Mouse (Mus musculus) naive thymus-derived CD4-positive, alpha-beta T cell, adult 2 months (primary cell): ENCODE results near the gene Tnfsf18.

Source experiments
- DNase-seq: peaks from one replicate; pipeline ENCODE4 v3.0.0-alpha.2; 2011; ENCODE audit warnings: low read depth

Gene Tnfsf18

DNA sequence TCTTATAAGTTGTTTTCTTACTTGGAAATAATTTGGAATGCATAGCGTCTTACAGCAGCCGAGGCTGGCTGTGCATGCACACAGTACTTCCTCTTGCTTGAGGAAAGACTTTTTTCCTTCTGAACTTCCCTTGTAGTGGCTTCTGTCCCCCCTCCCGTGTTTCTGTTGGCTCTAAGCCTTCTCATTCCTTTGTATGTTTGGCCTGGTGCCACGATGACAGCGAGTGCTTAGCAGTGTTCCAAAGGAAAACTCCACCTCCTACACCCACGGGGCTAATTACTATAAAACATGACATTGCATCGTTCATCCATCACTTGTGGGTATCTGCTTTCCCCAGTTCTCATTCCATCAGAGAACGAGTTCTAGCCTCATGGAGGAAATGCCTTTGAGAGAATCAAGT, at the start of gene Tnfsf18:
Tnfsf18 (plus strand) TSS at position 313 of the 400 bp plus-strand sequence.
- DNase-seq = no peak

DNA sequence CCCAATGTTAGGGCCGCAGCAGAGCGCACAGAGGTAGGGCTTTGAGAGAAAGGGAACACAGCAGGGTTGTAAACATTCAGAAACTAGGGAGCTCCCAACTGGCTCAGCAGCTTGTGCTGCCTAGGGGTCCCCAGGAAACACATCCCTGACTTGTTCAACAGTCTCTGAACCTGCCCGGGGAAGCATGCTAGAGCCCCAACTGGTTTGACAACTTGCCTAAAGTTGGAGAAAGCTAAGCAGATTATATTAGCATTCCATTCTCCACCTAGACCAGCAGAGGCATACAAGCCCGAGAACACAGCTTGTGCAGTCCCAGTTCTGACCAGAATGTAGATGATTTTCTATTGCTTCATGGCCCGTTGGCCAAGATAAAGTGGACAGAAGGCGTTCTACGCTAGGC, 49.6 kb upstream of the Tnfsf18 start:
- DNase-seq = no peak

DNA sequence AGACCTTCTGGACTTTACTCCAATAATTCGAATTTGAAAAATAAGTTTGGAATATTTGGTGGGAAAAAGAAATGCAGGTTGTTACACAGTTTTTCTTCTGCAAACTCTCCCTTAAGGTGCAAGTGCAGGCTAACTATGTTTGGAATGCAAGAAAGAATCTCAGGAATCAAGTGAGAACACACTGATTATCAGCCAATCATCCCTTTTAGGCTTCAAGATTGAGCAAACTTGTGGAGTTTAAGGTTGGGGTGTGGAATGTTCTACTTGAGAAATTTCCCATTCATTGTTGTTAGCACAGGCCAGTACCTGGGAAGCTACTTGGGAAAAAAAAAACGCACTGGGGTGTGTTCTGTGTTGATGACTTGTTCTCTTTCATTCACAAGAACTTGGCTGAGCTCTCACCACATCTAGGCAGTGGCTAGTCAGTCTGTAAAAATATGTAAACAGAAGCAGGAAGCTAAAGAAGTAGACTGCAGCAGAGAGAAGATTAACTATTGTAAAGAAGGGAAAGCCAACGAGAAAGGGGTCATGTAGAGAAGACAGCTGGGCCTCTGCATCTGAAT, 42.7 kb upstream of the Tnfsf18 start:
- DNase-seq = no peak

DNA sequence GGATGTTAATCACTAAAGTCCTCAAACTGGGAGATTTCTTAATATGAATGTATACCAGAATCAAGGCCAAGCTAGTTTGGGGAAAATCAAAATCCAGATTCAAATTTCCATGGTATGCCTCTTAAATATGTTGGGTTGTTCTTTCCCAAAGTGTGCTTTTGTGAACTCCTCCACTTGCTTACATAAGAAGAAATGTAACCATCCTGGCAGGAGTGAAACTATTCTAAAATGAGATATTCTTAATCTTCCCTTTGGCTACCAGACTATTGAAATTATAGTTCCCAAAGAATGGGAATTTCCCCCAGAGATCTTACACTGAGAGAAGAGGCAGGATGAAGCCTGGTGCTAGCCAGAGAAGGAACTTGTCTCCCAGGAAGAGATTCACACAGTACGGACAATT, 42.2 kb upstream of the Tnfsf18 start:
- DNase-seq = no peak

DNA sequence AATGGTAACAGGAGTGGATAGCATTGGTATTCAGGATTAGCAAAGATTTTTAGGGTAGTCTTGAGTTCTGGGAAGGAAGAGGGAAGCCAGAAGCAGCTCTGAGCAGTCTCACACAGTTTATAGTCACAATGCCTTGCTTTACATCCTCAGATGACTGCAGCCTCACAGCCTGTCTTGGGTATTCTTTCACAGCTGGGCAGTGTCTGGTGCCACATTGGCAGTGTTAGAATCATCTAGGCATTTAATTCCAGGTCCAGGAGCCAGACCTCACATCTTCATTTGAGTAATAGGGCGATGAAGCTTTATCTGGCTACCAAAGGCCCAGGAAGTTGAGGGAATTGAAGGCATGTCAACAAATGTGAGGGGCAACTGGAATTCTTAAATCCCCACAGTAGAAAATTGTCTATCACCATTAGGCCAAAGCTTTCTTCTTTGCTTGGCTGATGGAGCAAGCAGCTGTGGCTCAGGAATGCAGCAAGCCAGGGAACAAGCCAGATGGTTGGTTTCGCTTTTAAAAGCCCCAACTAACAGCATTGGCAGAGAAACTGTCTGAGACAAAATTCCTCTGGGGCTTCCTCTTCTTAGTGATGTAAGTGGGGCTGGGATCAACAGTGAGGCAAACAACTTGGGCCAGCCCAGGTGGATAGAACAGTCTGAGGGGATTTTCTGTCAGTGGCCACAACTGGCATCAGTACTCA, 30.9 kb upstream of the Tnfsf18 start:
- no peak for DNase-seq

DNA sequence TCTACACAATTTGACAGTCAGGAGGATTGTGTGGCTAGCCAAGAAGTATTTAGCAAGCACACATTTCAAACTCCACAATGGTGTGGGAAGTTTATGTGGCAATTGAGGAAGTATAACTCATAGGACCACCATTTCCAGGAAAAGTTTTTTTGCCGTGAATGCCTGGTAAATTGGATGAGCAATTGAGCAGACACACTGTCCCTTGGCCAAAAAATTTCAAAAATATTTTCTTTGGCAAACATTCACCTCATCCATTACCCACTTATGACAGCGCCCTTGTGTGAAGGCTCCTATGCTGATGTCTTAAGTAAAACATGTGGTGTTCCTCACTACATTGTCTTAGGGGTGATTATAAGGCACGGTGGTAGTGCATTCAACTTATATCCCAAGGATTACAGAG, 17.2 kb upstream of the Tnfsf18 start:
- DNase-seq = no peak

DNA sequence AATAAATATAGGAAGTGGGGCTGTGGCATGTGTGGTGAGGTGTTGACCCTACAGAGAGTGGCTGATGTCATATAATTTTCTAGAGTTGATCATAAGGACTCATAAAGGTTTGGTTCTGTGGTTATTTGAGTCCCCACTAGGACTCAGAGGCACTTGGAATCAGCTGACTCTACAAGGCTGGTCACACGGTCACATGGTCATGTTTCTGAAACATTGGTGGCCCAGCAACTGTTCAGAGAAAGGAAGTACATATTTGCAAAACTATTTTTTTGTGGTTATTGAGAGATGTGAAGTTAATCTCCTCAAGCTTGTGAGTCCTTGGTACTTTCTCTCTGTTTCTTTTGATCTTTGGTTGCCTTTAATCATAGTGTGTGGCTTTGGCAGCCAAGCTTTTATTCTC, 14.6 kb upstream of the Tnfsf18 start:
- DNase-seq = peak; percentile 18

DNA sequence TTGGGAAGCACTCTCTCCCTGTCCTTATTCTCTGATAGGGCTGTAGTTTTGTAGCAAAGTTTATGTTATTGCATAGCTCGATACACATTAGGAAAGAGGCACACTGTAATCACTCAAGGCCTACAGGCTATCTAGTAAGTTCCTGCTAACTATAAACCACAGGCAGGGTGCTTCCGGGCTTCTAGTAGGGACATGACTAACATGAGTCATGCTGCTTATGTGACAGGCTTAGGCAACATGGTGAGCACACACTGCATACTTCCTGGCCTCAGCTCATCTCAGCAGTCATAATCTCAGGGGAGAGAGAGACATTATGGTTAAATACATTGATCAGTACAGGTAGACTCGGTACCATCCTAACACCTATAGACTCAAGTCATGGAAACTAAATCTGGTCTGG, 12.2 kb upstream of the Tnfsf18 start:
- peak; percentile 9 for DNase-seq

DNA sequence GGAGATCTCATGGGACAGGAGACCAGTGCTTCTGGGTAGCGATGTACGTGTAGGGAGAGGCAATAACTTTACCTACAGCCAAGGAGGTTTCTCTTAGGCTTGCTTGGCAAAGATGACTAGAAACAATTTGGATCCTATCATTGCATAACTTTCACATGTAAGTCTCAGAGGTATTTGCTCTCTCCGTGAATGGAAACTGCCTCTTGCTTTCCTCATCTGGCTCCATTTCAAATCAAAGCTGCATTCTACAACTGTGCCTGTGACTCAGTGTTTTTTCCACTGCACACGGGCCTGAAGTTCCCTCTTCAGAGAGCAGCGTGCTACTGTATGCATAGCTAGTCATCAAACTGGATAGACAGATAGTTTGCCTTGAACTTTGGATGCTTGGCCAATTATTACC, 7.4 kb upstream of the Tnfsf18 start:
- no peak for DNase-seq

DNA sequence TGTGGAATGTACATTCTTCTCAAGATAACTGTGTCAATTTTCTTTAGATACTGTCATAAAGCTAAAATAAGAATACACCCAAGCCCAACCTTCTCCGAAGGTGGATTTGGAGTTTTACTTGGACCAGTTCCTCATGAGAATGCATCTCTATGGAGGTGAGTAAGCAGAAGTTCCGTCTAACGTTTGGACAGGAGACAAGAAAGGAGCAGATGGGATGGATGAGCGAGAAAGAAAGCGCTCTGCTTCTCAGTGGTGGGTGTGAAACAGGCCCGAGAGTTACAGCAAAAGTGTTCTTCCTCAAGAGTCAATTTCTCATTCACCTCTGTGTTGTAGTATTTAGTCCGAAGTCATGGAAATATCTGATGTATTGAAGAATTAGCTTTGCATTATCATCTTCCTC, 2.7 kb upstream of the Tnfsf18 start:
- DNase-seq = no peak

DNA sequence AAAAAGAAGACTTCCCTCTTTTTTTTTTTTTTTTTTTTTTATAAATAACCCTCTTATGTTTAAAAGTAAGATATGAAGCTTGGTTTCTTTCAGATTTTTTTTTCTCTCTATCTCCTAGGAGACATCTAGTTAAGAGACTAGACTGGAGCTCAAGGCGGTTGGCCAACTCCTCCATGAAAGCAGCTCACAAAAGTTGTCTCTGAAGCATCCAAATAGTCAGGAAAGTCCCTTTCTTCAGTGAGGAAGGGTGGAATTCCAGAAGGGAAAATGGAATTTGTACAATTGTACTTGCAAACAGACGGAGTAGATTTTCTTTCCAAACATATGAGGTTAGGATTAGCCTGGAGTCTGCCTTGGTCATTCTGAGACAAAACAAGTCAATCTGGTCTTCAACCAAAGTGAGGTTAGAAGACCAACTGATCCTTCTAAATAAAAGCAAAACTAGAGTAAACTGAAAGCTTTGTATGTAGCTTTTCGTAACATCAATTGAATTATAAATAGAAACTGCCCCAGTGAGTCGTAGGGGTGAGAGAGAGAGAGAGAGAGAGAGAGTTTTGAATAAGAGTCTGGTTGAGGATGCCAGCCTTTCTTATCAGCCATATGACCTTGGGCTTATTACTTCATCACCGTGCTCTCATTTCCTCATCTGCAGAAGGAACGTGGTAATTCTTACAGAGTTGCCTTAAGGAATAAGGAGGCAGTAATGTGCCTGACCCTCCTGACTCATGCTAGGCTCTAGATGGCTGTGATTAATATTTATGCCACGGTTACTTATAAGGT, 2.6 kb downstream of the Tnfsf18 start:
- DNase-seq = no peak

DNA sequence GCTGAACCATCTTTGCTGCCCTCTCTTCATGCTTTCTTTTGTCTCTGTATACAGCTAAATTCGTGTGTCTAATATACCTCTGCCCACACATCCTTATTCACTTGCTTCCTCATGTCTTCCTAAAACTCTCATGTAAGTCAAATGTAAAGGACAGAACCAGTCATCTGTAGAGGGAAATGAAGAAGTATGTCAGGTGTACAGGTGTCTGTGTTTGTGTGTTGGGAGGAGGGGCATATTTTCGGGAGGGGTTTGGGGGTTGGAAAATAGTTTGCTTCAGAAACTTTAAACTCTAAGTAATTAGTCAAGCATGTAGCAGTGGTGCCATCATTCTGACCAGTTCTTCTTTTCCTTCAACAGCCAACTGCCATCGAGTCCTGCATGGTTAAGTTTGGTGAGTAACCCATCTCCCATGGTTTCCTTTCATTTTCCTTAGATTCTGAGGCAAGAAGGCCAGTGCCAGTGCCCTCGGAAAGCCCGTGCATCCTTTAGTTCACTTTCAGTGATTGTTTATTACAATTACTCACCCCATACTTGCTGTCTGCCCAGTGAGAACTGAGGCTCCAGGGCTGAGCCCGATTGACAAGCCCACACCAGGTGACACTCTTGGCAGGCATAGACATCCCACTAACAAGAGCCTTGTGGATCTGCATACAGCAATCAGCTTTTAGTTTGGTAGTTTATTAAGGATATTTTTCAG, 5.8 kb downstream of the Tnfsf18 start:
- no peak for DNase-seq

DNA sequence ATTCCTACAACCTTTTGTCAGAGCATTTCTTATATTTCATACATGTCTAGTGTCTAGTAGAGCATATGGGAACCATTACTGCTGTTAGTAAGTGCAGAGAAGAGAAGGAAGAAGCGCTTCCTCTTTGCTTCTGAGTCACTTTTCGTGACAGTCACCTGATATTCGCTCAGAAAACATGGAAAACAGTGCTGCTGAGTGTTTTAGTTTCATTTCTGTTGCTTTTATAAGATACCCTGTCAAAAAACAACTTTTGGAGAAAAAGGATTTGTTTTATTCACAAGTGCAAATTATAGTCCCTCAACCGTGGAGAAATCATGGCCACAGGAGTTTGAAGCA, 6.3 kb downstream of the Tnfsf18 start:
- no peak for DNase-seq

DNA sequence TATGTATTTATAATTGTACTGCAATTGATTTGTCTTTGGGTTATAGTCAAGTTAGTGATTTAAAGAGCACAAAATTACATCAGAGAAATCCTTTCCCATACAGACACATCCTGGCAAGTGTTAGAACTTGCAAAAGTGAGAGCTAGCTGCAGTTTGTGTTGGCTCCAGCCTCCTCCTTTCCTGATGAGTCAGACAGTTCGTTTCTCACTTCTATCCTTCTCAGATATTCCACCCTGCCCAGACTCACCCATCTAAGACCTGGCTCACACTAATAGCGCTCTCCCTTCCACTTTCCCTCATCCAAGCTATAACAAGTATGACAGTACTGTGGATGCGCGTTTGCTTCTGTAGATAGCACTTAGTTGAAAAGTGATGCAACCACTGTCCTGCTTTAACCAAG, 11.9 kb downstream of the Tnfsf18 start:
- DNase-seq = no peak

DNA sequence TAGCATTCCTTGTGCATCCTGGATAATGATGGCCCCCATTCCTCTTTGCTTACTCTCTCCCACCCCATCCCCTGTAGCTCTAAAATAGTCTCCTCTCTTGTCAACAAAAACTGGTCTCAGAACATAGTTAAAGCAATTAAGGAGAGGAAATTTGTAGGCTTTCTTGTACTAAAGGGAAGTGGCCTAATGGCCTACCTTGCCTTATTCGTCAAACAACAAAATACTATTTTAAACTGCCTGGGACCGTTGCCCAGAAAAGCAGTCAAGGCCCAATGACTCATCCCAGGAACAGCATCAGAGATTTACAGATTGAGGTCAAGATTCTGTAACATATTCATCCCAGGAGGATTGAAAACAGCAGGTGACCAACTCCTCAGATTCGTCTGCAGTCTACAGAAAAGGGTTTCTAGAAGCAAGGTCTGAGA, 13.2 kb downstream of the Tnfsf18 start:
- DNase-seq = no peak

DNA sequence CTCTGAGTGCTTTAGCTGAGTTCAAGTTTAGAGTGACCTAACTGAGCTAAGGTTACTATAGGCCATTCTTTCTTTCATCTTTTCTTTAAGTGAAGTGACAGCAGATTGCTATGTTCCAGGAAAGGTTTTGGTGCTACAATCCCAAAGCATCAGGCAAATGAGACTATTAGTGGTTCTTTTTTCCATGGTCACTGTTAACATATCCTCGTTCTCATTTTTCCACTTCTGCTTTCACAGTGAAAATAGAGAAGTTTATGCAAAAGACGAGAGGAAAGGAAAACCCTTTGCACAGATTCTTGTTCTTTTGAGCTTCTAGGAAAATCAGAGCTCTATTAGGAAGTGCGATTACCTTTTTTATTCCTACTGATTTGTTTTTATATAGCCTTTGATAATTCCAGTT, 22.9 kb downstream of the Tnfsf18 start:
- DNase-seq = no peak

DNA sequence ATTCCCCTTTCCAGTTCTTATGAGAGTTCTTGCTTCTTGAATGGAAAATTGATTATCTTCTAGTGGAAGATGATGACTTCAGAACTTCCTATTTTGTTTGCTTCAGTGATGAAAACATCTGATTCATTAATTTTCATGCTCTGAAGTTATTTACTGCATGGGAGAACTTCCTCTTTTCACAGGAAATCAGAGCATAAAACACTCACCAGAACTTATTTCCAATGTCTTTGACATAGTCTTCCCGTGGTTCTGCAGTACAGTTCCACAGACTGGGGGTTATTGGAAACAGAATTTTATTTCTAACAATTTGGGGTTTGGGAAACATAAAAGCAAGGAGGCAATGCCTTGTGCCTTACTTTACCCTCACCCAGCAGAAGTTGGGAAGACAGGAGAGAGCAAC, 25.8 kb downstream of the Tnfsf18 start:
- no peak for DNase-seq

DNA sequence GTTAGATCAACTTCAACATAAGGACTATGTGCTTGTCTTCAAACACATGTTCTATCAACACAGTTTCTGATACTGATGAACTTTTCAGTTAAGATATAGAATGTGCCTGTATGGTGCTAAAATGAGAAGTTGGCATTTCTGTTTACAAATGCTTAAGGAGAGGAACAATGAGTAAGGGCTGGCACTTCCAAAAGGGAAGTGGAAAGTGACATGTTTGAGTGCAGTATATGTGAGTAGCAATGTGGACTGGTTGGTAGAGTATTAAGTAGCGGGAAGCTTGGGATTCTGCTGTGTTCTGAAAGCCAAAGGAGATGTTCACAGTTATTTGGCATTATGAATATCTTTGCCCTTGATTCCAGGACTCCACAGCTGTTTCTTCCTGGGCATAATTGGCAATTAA, 33.7 kb downstream of the Tnfsf18 start:
- no peak for DNase-seq

DNA sequence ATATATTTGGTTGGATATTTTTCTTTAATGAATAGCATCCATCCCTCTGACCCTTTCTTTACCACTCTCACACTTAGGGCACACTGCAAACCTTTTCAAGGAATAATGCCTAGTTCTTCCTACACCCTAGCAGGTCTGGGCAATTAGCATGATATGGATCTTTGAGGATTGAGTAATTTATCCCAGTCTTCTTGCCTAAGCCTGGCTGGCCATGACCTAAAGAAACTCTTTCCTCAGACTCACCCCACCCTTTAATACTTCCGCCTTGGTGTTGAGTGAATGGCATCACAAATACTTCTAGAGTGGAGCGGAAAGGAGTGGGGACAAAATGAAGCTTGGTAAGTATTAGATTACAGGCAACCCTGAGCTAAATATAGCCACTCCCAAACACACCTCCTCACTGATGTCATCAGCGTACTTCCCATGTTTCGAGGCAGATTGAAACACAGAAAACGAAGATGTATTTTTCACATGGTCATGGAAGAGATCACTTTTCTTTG, 56.2 kb downstream of the Tnfsf18 start:
- no peak for DNase-seq

DNA sequence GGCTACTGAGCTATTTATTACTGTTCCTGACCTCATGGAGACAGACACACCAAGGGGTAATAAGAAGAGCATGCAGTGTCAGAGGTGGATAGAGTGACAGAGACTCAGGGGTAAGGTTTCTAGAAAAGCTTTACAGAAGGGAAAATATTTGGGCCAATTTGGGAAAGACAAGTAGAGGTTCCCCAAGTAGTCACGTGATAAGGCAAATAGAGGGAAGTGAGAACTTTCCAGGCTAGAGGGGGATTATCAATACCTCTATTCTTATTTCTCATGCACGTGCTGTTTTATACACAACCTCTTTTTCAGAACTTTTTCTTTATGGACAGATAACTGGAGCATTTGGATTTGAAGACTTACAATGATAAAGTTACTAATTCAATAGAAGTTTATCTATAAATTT, 57.6 kb downstream of the Tnfsf18 start:
- DNase-seq = no peak
